ENCODE assay signal across 8 mouse cellular contexts in the genomic region with DNA sequence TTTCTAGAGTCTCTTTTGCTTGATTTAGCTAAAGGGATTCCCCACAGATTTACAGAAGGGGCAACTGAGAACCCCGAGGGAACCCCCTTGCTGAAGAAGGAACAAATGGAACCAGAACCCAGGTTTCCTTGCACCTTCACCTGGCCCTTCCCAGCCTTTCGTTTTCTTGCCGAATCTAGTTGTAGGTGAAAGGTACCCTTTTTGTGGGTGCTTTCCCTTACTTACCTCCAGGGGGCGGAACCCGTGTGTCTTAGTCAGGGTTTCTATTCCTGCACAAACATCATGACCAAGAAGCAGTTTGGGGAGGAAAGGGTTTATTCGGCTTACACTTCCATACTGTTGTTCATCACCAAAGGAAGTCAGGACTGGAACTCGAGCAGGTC. TPM values are rescaled to one million over a fixed set of nuclear protein-coding genes. Genes with fewer than 3 reads are reported as not detected.
A peak's percentile ranks its signal among the peaks of the same experiment; 100 is the strongest.
DNase-seq lines count a peak whose midpoint lies in the region; ATAC-seq and TF ChIP-seq lines count a peak whose summit lies in the region.
"Not testable (repeated sequence)": the region's sequence is repeated elsewhere in the genome, so short reads cannot be mapped to it uniquely, and the experiment has no call there.

No protein-coding gene starts in this region.

- TF ChIP-seq EP300 in ES-Bruce4 (IDR thresholded peaks at IDR 0.05; ENCODE audit: insufficient read depth, low read depth, low read length); liver, embryonic 14.5 days (IDR thresholded peaks at IDR 0.05; ENCODE audit: low read depth): not testable (repeated sequence)

- not testable (repeated sequence) for DNase-seq in embryonic facial prominence, embryonic 10.5 days (ENCODE audit: low spot score); liver, embryonic 14.5 days (ENCODE audit: low read depth in 3 of 3, low spot score in 3 of 3); spleen, adult 2 months (ENCODE audit: low read depth in 1 of 2, low spot score in 2 of 2)

- not testable (repeated sequence) for H3K36me3 ChIP-seq in ES-Bruce4 (ENCODE audit: control insufficient read depth, insufficient read depth, low read length, poor library complexity, severe bottlenecking); embryonic facial prominence, embryonic 10.5 days (replicated peaks); forebrain, embryonic 16.5 days (ENCODE audit: control insufficient read depth, insufficient read depth); hindbrain, embryonic 12.5 days; kidney, embryonic 16.5 days (ENCODE audit: insufficient read depth, low read length); liver, embryonic 14.5 days (replicated peaks; ENCODE audit: control insufficient read depth, insufficient read depth, low read depth); midbrain, embryonic 12.5 days; spleen, adult 2 months (ENCODE audit: control insufficient read depth, insufficient read depth, low read length)

- not testable (repeated sequence) for TF ChIP-seq POLR2A in ES-Bruce4 (IDR thresholded peaks at IDR 0.05; ENCODE audit: insufficient read depth, low read length); spleen, adult 2 months (IDR thresholded peaks at IDR 0.05; ENCODE audit: low read depth, low read length)

- H3K27me3 ChIP-seq in ES-Bruce4 (ENCODE audit: control insufficient read depth, insufficient read depth, low read length, poor library complexity, severe bottlenecking); embryonic facial prominence, embryonic 10.5 days (replicated peaks; ENCODE audit: low read depth, poor library complexity, severe bottlenecking); forebrain, embryonic 16.5 days (replicated peaks; ENCODE audit: control insufficient read depth, insufficient read depth, low read length); hindbrain, embryonic 12.5 days; kidney, embryonic 16.5 days (ENCODE audit: insufficient read depth, low read length); liver, embryonic 14.5 days (ENCODE audit: control insufficient read depth, insufficient read depth, low read length); midbrain, embryonic 12.5 days; spleen, adult 2 months (ENCODE audit: control insufficient read depth, insufficient read depth, low read length): not testable (repeated sequence)

- not testable (repeated sequence) for H3K4me1 ChIP-seq in ES-Bruce4 (ENCODE audit: control insufficient read depth, insufficient read depth, low read length); forebrain, embryonic 16.5 days (replicated peaks; ENCODE audit: control insufficient read depth, insufficient read depth, low read length); liver, embryonic 14.5 days (replicated peaks; ENCODE audit: control insufficient read depth in 2 of 2, insufficient read depth in 2 of 2, low read length in 1 of 2); midbrain, embryonic 12.5 days; spleen, adult 2 months (ENCODE audit: control insufficient read depth, insufficient read depth, insufficient read length)
- peaks cover 26% of the 10 kb centered on the region for H3K4me1 ChIP-seq in embryonic facial prominence, embryonic 10.5 days
- H3K4me1 ChIP-seq in hindbrain, embryonic 12.5 days = peaks cover 11% of the 10 kb centered on the region; the same call in 1 of the 2 replicates
- H3K4me1 ChIP-seq in kidney, embryonic 16.5 days (ENCODE audit: insufficient read depth, low read length) = peaks cover 11% of the 10 kb centered on the region

- TF ChIP-seq CTCF in ES-Bruce4 (IDR thresholded peaks at IDR 0.05; ENCODE audit: low read depth, low read length); spleen, adult 2 months (IDR thresholded peaks at IDR 0.05; ENCODE audit: extremely low read depth, insufficient read depth, insufficient read length, insufficient replicate concordance): not testable (repeated sequence)
- peak; percentile 3; the same call in 1 of the 2 replicates for TF ChIP-seq CTCF in liver, embryonic 14.5 days (IDR thresholded peaks at IDR 0.05; ENCODE audit: low read depth)

- H3K4me2 ChIP-seq in forebrain, embryonic 16.5 days (ENCODE audit: low read length) = peak overlapping the region; percentile 75
- H3K4me2 ChIP-seq in hindbrain, embryonic 12.5 days (replicated peaks) = peak overlapping the region; percentile 60
- peak overlapping the region; percentile 79 for H3K4me2 ChIP-seq in kidney, embryonic 16.5 days (replicated peaks; ENCODE audit: low read depth, low read length)
- H3K4me2 ChIP-seq in liver, embryonic 14.5 days (ENCODE audit: low read depth) = peak overlapping the region; percentile 82
- H3K4me2 ChIP-seq in midbrain, embryonic 12.5 days (replicated peaks) = peak overlapping the region; percentile 62

- H3K4me3 ChIP-seq in ES-Bruce4 (ENCODE audit: low read depth, low read length) = peak overlapping the region; percentile 48
- H3K4me3 ChIP-seq in embryonic facial prominence, embryonic 10.5 days = peak overlapping the region; percentile 66
- peak overlapping the region; percentile 71 for H3K4me3 ChIP-seq in forebrain, embryonic 16.5 days (replicated peaks; ENCODE audit: low read length)
- peak overlapping the region; percentile 61 for H3K4me3 ChIP-seq in hindbrain, embryonic 12.5 days
- peak overlapping the region; percentile 60 for H3K4me3 ChIP-seq in kidney, embryonic 16.5 days (ENCODE audit: low read length)
- peak overlapping the region; percentile 66 to 77 for H3K4me3 ChIP-seq in liver, embryonic 14.5 days (ENCODE audit: insufficient read depth in 1 of 2, low read depth in 2 of 2, low read length in 2 of 2)
- H3K4me3 ChIP-seq in midbrain, embryonic 12.5 days = peak overlapping the region; percentile 51
- peak overlapping the region; percentile 82 for H3K4me3 ChIP-seq in spleen, adult 2 months (ENCODE audit: extremely low read depth, insufficient read depth, insufficient read length)

- not testable (repeated sequence) for H3K9me3 ChIP-seq in ES-Bruce4 (replicated peaks; ENCODE audit: control insufficient read depth, insufficient read depth, low read length, poor library complexity, severe bottlenecking); embryonic facial prominence, embryonic 10.5 days; forebrain, embryonic 16.5 days (ENCODE audit: control insufficient read depth, low read length); hindbrain, embryonic 12.5 days (replicated peaks); kidney, embryonic 16.5 days (ENCODE audit: low read length); liver, embryonic 14.5 days (ENCODE audit: control insufficient read depth, low read length); midbrain, embryonic 12.5 days

- ATAC-seq in forebrain, embryonic 16.5 days; kidney, embryonic 16.5 days (ENCODE audit: low FRiP score, low TSS enrichment); liver, embryonic 14.5 days (ENCODE audit: insufficient read depth); midbrain, embryonic 12.5 days (ENCODE audit: low FRiP score, low read depth): not testable (repeated sequence)
- ATAC-seq in hindbrain, embryonic 12.5 days (ENCODE audit: low FRiP score) = 0 out of 2 replicates have a peak, but pooled peaks have one; percentile 3

- WGBS in embryonic facial prominence, embryonic 10.5 days = 45% methylated on average over 7 of the region's 7 CpGs
- WGBS in forebrain, embryonic 16.5 days = 56% methylated on average over 7 of the region's 7 CpGs
- WGBS in hindbrain, embryonic 12.5 days = 58% methylated on average over 7 of the region's 7 CpGs
- WGBS in kidney, embryonic 16.5 days = 51% methylated on average over 7 of the region's 7 CpGs
- WGBS in liver, embryonic 14.5 days (ENCODE audit: insufficient replicate concordance) = 37% methylated on average over 7 of the region's 7 CpGs
- WGBS in midbrain, embryonic 12.5 days = 57% methylated on average over 7 of the region's 7 CpGs
- 29% methylated on average over 7 of the region's 7 CpGs for WGBS in spleen, adult 2 months

- not testable (repeated sequence) for H3K27ac ChIP-seq in ES-Bruce4 (ENCODE audit: insufficient read depth, low read length); liver, embryonic 14.5 days
- peak overlapping the region; percentile 91 for H3K27ac ChIP-seq in embryonic facial prominence, embryonic 10.5 days (replicated peaks)
- H3K27ac ChIP-seq in forebrain, embryonic 16.5 days (ENCODE audit: low read length) = peak overlapping the region; percentile 92
- peak overlapping the region; percentile 85 for H3K27ac ChIP-seq in hindbrain, embryonic 12.5 days
- peak overlapping the region; percentile 72; the same call in 1 of the 2 replicates for H3K27ac ChIP-seq in kidney, embryonic 16.5 days (ENCODE audit: low read length)
- peak overlapping the region; percentile 65 for H3K27ac ChIP-seq in midbrain, embryonic 12.5 days (replicated peaks)
- peak overlapping the region; percentile 86 for H3K27ac ChIP-seq in spleen, adult 2 months (ENCODE audit: insufficient read depth, low read length)

- peak overlapping the region; percentile 51 for H3K9ac ChIP-seq in ES-Bruce4 (ENCODE audit: low read depth, poor library complexity, severe bottlenecking)
- H3K9ac ChIP-seq in forebrain, embryonic 16.5 days (replicated peaks; ENCODE audit: low read depth, low read length) = peak overlapping the region; percentile 81
- H3K9ac ChIP-seq in hindbrain, embryonic 12.5 days = peak overlapping the region; percentile 64
- peak overlapping the region; percentile 69 for H3K9ac ChIP-seq in kidney, embryonic 16.5 days (replicated peaks; ENCODE audit: low read length)
- peak overlapping the region; percentile 73 for H3K9ac ChIP-seq in liver, embryonic 14.5 days (replicated peaks)
- peak overlapping the region; percentile 53 for H3K9ac ChIP-seq in midbrain, embryonic 12.5 days (replicated peaks)

RNA-seq across cellular contexts. Expression of gene Hps1, which starts 0.4 kb away (rescaled TPM):
- 13.2 and 14.1 TPM in 2 replicates for polyA plus RNA-seq in ES-Bruce4 (2011; ENCODE audit: insufficient read depth, insufficient read length, low read depth, missing spikeins)
- 20.0 and 21.2 TPM in 2 replicates for polyA plus RNA-seq in embryonic facial prominence, embryonic 10.5 days (2016; fragmentation: Nextera tagmentation; extraction: Ambion mirVana)
- polyA plus RNA-seq in forebrain, embryonic 16.5 days (2015; fragmentation: Nextera tagmentation; extraction: Ambion mirVana) = 13.8 and 14.5 TPM in 2 replicates
- 16.6 and 16.9 TPM in 2 replicates for polyA plus RNA-seq in hindbrain, embryonic 12.5 days (2016; fragmentation: Nextera tagmentation; extraction: Ambion mirVana)
- 16.8 and 16.9 TPM in 2 replicates for polyA plus RNA-seq in kidney, embryonic 16.5 days (2015; fragmentation: Nextera tagmentation; extraction: Ambion mirVana)
- 6.1 and 6.2 TPM in 2 replicates for polyA plus RNA-seq in liver, embryonic 14.5 days (2012; rRNA removed)
- 4.6 and 5.1 TPM in 2 replicates for polyA plus RNA-seq in liver, embryonic 14.5 days (2014; fragmentation: Nextera tagmentation; extraction: Ambion mirVana)
- polyA plus RNA-seq in midbrain, embryonic 12.5 days (2016; fragmentation: Nextera tagmentation; extraction: Ambion mirVana) = 15.5 and 17.2 TPM in 2 replicates
- 39.9 and 40.8 TPM in 2 replicates for polyA plus RNA-seq in spleen, adult 2 months (2012; rRNA removed)

RNA-seq across cellular contexts. Expression of gene Pyroxd2, which starts 27.6 kb away (rescaled TPM):
- 0.27 and 0.81 TPM in 2 replicates for polyA plus RNA-seq in ES-Bruce4 (2011; ENCODE audit: insufficient read depth, insufficient read length, low read depth, missing spikeins)
- 1.00 and 1.0 TPM in 2 replicates for polyA plus RNA-seq in embryonic facial prominence, embryonic 10.5 days (2016; fragmentation: Nextera tagmentation; extraction: Ambion mirVana)
- polyA plus RNA-seq in forebrain, embryonic 16.5 days (2015; fragmentation: Nextera tagmentation; extraction: Ambion mirVana) = 1.5 and 1.7 TPM in 2 replicates
- polyA plus RNA-seq in hindbrain, embryonic 12.5 days (2016; fragmentation: Nextera tagmentation; extraction: Ambion mirVana) = 1.2 and 1.7 TPM in 2 replicates
- 9.7 and 9.9 TPM in 2 replicates for polyA plus RNA-seq in kidney, embryonic 16.5 days (2015; fragmentation: Nextera tagmentation; extraction: Ambion mirVana)
- polyA plus RNA-seq in liver, embryonic 14.5 days (2012; rRNA removed) = 2.8 and 3.2 TPM in 2 replicates
- polyA plus RNA-seq in liver, embryonic 14.5 days (2014; fragmentation: Nextera tagmentation; extraction: Ambion mirVana) = 1.4 and 2.0 TPM in 2 replicates
- polyA plus RNA-seq in midbrain, embryonic 12.5 days (2016; fragmentation: Nextera tagmentation; extraction: Ambion mirVana) = 0.89 and 2.2 TPM in 2 replicates
- 4.4 and 5.3 TPM in 2 replicates for polyA plus RNA-seq in spleen, adult 2 months (2012; rRNA removed)
